Mouse (Mus musculus): Measurements from ENCODE around the gene C77080.
A peak's percentile ranks its signal among the peaks of the same experiment; 100 is the strongest.

Gene C77080

DNA sequence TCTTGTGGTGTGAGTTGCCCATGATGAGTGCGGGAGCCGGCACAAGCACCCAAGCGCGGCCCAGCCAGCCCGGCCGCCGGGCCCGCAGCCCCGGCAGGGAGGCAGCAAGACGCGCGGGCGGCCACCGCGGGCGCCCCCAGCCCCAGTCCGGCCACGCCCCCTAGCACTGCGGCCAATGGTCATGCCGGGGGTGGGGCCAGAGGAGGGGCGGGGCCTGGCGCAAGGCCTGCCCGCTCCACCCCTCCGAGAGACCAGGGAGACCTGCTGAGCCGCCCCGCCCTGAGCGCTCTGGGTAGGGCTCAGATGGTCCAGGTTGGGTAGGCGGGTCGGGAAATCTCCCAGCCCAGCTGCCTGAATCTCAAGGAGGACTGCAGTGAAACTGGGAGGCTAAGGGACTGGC lies 22.1 kb downstream of the C77080 start:
- peak; percentile 42 for DNase-seq (ENCODE audit: low read depth, low spot score)

DNA sequence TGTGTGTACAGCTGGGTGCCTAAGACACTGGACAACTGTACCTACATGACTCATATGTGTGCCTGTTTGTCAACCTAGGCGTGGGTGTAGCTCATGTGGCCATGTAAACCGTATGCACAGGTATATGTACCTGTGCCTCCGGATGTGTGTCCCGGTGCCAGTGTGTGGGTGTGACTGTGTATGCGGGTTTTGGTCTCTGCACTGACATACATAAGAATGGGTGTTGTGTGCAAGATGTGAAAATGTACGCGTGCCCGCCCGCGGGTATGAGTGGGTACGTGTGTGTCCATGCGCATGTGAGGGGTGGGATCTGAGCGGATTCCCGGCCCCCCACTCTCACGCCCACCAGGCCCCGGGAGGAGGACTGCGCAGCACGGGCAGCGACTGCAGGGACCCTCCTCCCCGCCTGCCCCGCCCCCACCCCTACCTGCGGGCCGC lies 22.6 kb downstream of the C77080 start:
- DNase-seq (ENCODE audit: low read depth, low spot score), result no peak

GRCm38 (mm10) chr4:129237843-129238441 lies 23.3 kb downstream of the C77080 start:
- no peak for DNase-seq (ENCODE audit: low read depth, low spot score)

- DNase-seq (ENCODE audit: low read depth, low spot score), result no peak
Measured at GRCm38 (mm10) chr4:129236236-129236813, 24.9 kb downstream of the C77080 start.

- no peak for DNase-seq (ENCODE audit: low read depth, low spot score)
Measured at GRCm38 (mm10) chr4:129235147-129235546, 26.1 kb downstream of the C77080 start.

DNA sequence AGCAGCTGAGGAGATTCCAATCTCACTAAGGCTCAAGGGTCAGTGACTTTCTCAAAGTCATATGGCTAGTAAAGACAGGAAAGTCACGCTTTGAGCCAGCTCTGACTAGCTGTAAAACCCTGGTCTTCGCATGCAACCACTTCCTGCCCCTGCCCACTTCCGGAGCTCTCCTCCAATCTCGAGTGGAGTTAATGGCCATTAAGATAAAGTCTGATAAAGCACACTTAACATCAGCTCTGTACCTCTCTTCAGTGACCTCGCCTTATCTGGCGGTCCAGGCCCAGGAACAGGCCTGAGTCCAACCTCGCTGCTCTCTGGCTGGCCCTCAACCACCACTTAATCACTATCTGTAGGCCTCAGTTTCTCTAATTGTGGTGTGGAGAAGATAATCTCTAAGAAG lies 26.7 kb downstream of the C77080 start:
- DNase-seq (ENCODE audit: low read depth, low spot score), result no peak

- no peak for DNase-seq (ENCODE audit: low read depth, low spot score)
Measured at GRCm38 (mm10) chr4:129232561-129233360, 28.4 kb downstream of the C77080 start.

GRCm38 (mm10) chr4:129231594-129232450 lies 29.4 kb downstream of the C77080 start:
- no peak for DNase-seq (ENCODE audit: low read depth, low spot score)

GRCm38 (mm10) chr4:129230926-129231325 lies 30.3 kb downstream of the C77080 start:
- DNase-seq (ENCODE audit: low read depth, low spot score), result no peak

- no peak for DNase-seq (ENCODE audit: low read depth, low spot score)
Measured at GRCm38 (mm10) chr4:129227985-129228381, 33.2 kb downstream of the C77080 start.

DNA sequence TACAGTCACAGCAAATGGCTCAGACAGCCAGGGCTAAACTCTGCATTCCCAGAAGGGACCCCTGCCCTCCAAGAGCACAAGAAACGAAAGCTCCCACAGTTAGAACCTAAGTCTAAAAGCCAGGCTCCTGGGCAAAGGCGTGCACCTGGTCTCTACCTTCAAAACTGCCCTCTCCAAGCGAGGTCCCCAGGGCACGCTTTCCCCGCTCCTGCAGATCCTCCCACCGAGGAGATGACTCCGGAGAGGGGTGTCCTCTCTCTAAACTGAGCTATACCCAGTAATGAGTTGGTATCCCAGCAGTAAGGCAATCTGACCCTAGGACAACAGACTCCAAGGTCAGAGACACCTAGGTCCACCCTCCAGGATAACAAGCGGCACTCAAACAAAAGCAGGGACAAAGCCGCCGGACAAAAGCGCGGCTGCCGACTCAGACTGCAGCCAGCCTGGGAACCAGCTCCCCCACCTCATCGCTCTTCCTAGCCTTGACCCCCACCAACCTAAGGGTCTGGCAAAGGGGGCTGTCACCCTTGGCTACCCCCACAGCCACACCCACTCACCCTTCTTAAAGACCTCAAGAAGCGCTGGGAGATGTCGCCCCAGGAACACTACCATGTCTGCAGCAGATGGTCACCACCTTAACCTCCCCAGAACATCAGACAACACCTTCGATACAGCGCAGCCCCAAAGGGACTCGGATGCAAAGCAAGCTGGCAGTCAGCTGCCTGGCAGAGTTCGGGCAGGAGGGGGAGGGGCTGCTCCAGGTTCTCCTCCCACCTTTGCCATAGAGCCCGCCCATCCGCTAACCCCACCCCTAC lies 33.8 kb downstream of the C77080 start:
- no peak for DNase-seq (ENCODE audit: low read depth, low spot score)

GRCm38 (mm10) chr4:129226441-129226963 lies 34.7 kb downstream of the C77080 start:
- no peak for DNase-seq (ENCODE audit: low read depth, low spot score)

DNA sequence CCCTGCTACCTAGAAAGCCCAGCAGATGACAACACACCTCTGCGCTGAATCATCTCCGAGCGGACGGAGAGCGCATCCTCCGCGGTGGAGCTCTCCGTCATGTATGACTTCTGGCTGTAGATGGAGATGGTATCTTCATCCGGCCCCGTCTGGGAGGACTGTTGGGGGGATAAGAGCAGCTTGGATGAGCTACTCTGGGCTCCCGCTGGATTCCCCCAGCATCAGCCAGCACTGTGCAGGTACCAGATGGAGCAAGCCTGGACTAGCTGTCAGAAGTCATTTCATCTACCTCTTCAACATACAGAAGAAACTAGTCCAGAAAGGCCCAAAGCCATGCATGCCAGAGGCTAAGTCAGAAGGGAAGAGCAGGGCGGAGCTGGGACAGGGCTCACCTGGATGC lies 35.9 kb downstream of the C77080 start:
- no peak for DNase-seq (ENCODE audit: low read depth, low spot score)

- no peak for DNase-seq (ENCODE audit: low read depth, low spot score)
Measured at GRCm38 (mm10) chr4:129223421-129224281, 37.6 kb downstream of the C77080 start.

DNA sequence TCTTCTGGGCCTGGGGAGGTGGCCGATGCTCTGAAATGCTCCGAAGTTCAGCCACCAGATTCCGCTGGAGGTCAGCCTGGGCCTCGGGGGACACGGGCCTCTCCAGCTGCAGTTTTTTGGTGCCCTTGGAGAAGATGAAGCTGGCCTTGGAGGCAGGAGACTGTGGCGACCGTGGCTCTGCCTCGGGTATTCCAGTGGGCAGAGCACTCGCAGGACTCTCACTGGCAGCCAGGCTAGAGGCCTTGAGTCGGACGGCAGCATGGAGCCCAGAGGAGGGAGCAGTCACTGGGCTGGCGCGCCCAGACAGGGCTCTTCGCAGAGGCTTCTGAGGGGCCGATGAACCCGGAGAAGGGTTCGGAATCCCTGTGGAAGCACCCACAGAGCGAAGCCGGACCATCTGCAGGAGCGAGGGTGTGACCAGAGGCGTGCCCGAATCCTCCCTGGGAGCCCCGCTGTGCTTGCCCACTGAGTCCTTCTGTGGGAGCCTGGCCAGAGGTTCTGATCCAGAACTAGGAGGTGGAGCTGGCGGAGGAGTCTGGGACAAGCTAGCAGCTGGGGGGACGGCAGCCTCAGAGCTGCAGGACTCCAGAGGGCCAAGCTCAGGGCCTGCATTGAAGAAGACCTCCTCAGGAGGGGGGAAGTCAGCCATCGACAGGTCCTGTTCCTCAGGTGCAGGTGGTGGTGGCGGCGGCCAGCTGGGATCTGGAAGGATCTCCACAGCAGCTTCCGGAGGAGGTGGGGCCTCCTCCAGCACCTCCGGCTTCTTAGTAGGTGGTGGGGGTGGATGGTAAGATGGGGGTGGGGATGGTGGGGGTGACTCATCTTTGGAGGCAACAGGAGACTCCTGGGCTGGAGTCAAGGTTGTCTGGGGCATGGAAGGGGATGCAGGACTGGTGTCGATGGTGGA lies 38.9 kb downstream of the C77080 start:
- DNase-seq (ENCODE audit: low read depth, low spot score), result no peak

- DNase-seq (ENCODE audit: low read depth, low spot score), result no peak
Measured at GRCm38 (mm10) chr4:129221097-129222010, 39.9 kb downstream of the C77080 start.

DNA sequence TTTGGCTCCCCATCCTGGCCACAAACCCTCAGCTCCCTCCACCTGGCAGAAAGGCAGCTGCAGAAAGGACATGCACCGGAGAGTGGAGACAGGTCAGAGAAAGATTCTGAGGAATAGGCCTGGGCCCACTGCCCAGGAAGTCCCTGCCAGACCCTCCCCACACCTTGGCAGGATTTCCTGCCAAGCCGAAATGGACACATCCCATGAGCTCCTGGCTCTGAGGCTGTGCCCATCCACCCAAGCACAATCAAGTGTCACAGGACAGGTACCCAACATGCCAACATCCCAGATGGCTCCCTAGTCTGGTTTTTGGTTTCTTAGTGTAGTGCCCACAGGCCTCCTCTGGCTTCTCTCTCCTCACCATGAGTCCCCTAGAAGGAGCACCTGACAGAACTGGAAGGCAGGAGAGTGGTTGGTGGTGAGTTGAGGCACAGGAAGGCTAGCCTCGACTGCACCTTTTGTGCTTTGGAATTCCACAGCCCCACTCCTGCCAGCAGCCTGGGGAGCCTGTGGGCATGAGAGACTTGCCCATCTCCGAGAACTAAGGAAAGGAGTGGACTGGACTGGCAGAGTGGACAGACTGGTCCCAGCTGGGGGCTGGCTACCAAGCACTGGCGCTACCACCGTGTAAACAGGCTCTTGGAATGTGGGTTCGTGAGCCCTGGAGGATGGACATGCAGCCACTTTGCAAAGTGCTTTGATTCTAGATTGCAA lies 40.7 kb downstream of the C77080 start:
- no peak for DNase-seq (ENCODE audit: low read depth, low spot score)

Data from telencephalon, adult 2 months (tissue).